Mouse (Mus musculus): ENCODE data around the gene Arid1b.

Gene Arid1b

GRCm38 (mm10) chr17:5115952-5116351 lies 121.8 kb downstream of the Arid1b start:
- DNase-seq (ENCODE audit: low read depth) = no peak

GRCm38 (mm10) chr17:5116990-5117389 lies 122.9 kb downstream of the Arid1b start:
- DNase-seq (ENCODE audit: low read depth) = peak; percentile 42

- DNase-seq (ENCODE audit: low read depth) = no peak
Measured at GRCm38 (mm10) chr17:5118171-5118570, 124.0 kb downstream of the Arid1b start.

- no peak for DNase-seq (ENCODE audit: low read depth)
Measured at GRCm38 (mm10) chr17:5124643-5125042, 130.5 kb downstream of the Arid1b start.

GRCm38 (mm10) chr17:5125084-5125855 lies 131.1 kb downstream of the Arid1b start:
- no peak for DNase-seq (ENCODE audit: low read depth)

GRCm38 (mm10) chr17:5125856-5126806 lies 132.0 kb downstream of the Arid1b start:
- no peak for DNase-seq (ENCODE audit: low read depth)

- DNase-seq (ENCODE audit: low read depth) = no peak
Measured at GRCm38 (mm10) chr17:5129606-5130005, 135.5 kb downstream of the Arid1b start.

GRCm38 (mm10) chr17:5130116-5130515 lies 136.0 kb downstream of the Arid1b start:
- no peak for DNase-seq (ENCODE audit: low read depth)

GRCm38 (mm10) chr17:5131706-5132105 lies 137.6 kb downstream of the Arid1b start:
- peak; percentile 86 for DNase-seq (ENCODE audit: low read depth)

GRCm38 (mm10) chr17:5132296-5132986 lies 138.3 kb downstream of the Arid1b start:
- DNase-seq (ENCODE audit: low read depth) = peak; percentile 30

GRCm38 (mm10) chr17:5132987-5133355 lies 138.8 kb downstream of the Arid1b start:
- no peak for DNase-seq (ENCODE audit: low read depth)

GRCm38 (mm10) chr17:5133831-5134230 lies 139.7 kb downstream of the Arid1b start:
- DNase-seq (ENCODE audit: low read depth) = no peak

- DNase-seq (ENCODE audit: low read depth) = no peak
Measured at GRCm38 (mm10) chr17:5134271-5134670, 140.1 kb downstream of the Arid1b start.

GRCm38 (mm10) chr17:5137936-5138335 lies 143.8 kb downstream of the Arid1b start:
- peak; percentile 20 for DNase-seq (ENCODE audit: low read depth)

GRCm38 (mm10) chr17:5138641-5139205 lies 144.6 kb downstream of the Arid1b start:
- DNase-seq (ENCODE audit: low read depth) = peak; percentile 95

- DNase-seq (ENCODE audit: low read depth) = no peak
Measured at GRCm38 (mm10) chr17:5139553-5139952, 145.4 kb downstream of the Arid1b start.

GRCm38 (mm10) chr17:5143735-5144439 lies 149.8 kb downstream of the Arid1b start:
- no peak for DNase-seq (ENCODE audit: low read depth)

- peak; percentile 52 for DNase-seq (ENCODE audit: low read depth)
Measured at GRCm38 (mm10) chr17:5150660-5151063, 156.5 kb downstream of the Arid1b start.

- DNase-seq (ENCODE audit: low read depth) = no peak
Measured at GRCm38 (mm10) chr17:5151852-5152251, 157.7 kb downstream of the Arid1b start.

GRCm38 (mm10) chr17:5153461-5153860 lies 159.3 kb downstream of the Arid1b start:
- no peak for DNase-seq (ENCODE audit: low read depth)

- DNase-seq (ENCODE audit: low read depth) = no peak
Measured at GRCm38 (mm10) chr17:5154322-5154721, 160.2 kb downstream of the Arid1b start.
